Mouse (Mus musculus): ENCODE measurements around the gene Add3.
A peak's percentile ranks its signal among the peaks of the same experiment; 100 is the strongest.

Add3 gene

DNA sequence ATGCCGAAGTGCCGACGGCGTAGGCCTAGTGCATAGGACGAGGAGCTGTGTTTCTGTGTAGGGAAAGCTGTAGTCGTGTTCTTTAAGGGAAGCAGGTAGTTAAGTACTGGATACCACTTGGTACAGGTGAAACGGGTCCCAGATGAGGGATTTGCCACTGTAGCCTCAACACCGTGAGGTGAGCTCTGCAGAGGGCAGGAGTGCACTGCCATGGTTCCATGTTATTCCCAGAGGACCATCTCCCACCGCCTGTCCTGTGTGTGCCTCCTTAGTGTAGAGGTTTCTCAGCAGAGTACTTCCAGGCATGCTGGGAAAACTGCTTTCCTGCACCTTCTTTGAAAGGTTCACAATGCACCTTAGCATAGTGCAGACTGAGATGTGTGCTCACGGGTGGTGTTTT lies 26.1 kb downstream of the Add3 start:
- no peak for DNase-seq (ENCODE audit: low spot score in 2 of 2)

DNA sequence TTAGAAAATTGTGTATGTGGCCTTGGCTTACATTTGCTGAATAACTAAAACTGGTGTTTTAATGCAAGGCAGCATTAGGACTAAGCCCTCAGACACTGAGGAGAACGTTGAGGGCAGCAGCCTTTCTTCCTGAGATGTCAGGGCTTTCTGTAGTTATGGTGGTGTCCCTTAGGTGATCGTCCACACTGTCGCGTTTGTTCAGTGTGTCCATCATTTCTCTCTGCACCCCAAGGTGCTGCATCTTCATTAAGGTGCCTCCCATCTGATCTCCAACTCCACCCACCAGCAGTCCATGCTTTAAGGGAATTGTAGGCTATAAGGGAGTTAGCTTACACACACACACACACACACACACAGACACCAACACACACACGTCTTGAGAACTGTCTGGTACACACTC lies 28.3 kb downstream of the Add3 start:
- no peak for DNase-seq (ENCODE audit: low spot score in 2 of 2)

DNA sequence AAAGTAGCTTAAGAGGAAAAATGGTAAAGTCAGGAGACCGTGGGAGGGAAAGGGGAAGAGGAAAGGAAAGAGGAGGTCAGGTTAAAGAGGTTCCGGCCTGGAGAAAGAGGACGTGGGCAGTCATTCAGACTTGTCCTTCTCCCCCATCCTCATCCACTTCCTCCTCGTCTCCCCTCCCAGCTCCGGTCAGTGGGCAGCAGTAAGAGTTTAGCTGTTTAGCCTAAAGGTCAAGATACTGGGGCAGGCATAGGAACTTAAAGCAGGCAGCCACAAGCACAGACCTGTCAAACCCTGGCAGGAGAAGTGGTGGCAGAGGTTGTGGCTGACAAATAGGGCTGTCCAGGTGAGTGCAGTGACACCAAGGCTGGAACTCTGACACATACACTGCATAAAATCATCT lies 30.4 kb downstream of the Add3 start:
- no peak for DNase-seq (ENCODE audit: low spot score in 2 of 2)

DNA sequence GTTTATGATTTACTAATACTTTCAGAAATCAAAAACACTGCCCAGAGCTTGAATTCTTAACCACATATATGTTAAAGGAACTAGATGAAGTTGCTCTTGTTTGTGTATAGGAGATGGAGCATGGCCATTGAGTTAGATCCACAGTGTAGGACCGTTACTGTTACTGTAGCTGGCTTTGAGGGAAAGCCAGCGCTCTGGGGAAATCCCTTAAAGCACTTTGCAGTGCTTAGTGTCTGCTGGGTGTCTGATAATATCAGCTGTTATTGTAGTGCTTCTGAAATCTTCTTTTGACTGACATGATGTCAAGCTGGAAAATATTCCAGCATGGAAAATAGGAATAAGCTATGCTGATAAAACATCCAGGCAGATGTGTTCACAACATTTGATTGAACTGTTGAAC lies 33.8 kb downstream of the Add3 start:
- DNase-seq (ENCODE audit: low spot score in 2 of 2) = no peak

DNA sequence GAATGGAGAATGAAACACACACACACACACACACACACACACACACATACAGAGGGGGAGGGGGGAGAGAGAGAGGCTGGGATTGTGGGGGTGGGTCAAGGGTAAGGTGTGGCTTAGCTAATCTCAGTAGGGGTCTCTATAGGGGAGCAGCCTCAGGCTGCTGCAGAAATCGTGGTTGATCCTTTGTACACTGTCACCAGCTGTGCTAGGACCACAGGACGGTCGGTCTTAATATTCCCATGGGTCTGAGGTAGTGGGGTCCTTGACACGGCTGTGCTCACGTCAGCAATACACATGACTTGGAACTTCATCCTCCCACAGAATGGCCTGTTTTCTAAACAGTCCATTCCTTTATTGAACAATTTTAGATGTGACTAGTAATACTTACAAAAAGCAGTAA lies 35.3 kb downstream of the Add3 start:
- no peak for DNase-seq (ENCODE audit: low spot score in 2 of 2)

DNA sequence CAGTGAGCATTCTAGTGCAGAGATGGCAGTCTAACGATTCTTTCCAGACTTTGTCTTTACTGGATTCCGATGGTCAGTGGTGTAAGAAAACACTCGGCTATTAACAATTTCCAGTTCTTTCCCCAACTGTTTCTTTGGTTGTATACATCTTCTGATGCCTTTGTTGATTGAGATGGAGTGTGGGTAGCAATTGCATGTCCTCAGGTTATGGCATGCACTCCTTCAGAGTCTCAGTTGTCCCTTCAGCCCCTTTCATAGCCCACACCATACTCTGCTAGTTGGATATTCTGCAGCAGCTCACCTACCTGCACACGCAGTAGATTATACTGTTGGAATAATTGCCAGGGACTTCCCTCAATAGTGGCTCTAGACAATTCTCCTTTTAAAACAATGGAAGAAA lies 36.3 kb downstream of the Add3 start:
- DNase-seq (ENCODE audit: low spot score in 2 of 2) = no peak

DNA sequence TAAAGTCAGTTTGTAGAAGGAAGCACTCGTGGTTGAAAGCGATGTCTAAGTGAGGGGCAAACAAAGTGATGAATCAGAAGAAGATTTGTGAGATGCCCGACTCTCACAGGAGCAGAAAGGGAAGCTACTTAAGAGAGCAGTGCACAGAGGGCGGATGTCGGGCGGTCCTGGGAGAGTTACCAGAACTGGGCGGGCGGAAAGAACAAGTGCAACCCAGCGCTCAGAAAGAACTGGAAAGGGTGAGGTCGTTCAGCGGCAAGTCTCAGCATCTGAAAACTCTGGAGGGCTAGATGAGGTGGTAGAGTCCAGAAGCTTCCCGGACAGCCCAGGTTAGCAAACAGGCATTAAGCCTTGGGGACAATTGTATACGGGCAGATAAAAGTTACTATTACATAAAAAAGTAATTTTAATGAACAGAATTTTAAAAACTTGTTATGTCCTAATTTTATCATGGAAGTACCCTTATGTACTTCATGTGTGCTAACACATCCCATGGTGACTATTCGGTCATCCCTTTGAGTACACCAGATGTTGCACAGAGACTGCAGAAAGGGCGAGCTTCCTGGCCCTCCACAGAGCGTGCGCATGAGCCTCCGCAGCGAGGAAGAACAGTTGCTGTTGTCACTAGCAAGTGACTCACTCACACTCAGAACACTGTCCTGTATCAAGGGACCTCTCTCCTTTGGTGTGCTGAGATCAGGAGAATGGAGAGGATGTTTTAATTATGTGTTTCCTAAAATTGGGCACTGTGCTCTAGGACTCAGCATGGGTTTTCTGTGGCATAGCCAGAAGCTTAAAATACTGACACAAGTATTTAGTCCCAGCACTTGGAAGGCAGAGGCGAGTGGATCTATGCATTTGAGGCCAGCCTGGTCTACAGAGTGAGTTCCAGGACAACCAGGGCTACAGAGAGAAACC lies 38.6 kb downstream of the Add3 start:
- DNase-seq (ENCODE audit: low spot score in 2 of 2) = no peak

DNA sequence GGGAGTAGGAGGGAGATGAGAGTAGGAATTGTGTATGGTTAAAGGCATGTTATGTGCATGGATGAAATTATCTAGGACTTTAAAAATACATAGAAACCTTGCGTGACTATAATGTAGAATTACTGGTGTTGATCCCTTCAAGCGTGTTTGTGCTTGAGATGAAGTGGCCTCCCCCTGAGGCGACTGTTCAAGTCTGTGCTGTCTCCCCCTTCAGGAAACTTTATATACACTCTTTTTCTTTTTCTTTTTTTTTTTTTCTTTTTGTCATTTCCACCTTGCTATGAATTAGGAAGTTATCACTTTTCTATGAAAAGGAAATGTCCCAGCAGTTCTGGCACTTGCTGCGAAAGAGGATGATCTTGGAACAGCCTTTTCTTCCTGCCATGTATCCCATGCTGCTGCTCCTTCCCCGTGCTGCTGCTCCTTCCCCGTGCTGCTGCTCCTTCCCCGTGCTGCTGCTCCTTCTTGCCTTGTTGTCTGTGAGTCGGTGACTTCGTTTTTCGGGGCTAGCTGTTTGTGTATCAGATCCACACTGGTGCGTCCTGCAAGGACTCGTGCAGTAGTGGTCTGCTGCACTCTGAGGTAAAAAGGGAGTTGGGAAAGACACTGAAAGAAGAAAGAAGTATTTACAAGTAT lies 40.0 kb downstream of the Add3 start:
- DNase-seq (ENCODE audit: low spot score in 2 of 2) = no peak

DNA sequence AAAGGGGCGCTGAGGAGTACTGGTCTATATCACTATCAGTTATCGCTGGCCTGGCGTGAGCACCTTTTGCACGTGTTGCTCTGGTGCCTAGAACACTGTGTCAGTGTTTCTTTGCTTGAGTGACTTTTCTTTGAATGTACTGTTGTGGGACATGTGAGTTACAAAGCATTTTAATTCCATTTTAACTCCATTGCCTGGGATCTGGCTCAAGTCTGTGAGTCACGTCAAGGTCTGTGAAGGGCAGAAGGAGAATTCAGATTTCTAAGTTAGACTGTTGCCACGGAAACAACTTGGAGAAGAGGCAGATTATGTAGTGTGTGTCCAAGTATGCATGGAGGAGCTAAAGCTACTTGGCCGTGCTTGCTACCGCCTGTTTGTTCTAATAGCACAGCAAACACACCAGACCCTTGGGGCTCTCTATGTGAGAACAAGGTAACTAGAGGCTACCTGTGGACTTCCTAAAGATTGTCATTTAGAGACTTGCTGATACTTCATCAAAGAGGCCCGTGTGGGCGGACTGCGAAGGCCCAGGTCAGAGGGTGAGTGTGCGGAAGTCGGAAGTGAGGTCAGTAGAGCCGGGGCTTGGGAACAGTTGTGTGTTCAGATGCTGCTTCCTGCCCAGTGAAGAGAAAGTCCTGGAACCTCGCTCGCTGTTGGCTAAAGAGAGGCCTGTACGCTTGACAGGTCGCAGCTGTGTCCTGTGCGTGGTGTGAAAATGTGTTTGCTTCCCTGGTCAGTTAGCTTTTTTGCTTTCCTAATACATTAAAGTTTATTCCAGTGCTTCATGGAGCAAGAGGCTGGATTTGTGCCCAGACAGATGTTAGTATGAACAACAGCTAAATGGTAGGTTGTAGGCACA lies 41.0 kb downstream of the Add3 start:
- no peak for DNase-seq (ENCODE audit: low spot score in 2 of 2)

DNA sequence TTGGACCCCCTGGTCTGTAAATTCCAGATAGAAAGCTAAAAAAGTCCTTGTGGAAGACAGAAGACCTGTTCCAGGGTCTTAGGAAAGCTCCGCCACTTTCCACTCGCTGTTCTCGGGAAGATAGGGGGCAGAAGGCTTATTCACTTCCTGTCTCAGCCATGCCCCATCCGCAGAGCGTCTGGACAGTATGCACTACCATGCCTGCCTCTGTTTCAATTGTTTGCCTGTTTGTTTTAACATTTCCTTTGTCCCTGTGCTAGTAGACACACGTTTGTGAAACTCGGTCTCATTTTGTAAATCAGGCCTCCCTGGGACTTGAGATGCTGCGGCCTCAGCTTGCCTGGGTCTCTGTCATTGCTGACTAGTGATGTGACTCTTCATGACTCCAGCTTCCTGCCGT lies 43.4 kb downstream of the Add3 start:
- DNase-seq (ENCODE audit: low spot score in 2 of 2) = no peak

DNA sequence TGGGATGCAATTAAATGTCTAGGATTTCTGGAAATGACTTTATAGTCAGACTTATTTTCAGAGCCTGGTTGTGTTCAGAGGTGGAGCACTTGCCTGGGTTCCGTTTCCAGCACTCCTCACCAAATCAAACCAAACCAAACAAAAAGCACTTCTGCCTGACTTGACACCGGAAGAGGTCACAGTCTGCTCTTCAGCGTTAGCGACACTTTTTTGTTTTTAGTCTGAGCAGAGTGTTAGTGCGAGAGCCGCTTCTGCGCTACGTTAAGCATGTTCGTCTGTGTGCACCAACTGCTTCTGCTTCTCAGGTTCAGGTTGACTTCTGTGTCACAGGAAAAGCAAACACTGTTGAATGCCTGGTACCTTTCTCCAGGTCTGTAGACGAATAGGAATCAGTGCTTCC lies 44.0 kb downstream of the Add3 start:
- DNase-seq (ENCODE audit: low spot score in 2 of 2) = peak in 1 of 2 experiments; percentile 46

DNA sequence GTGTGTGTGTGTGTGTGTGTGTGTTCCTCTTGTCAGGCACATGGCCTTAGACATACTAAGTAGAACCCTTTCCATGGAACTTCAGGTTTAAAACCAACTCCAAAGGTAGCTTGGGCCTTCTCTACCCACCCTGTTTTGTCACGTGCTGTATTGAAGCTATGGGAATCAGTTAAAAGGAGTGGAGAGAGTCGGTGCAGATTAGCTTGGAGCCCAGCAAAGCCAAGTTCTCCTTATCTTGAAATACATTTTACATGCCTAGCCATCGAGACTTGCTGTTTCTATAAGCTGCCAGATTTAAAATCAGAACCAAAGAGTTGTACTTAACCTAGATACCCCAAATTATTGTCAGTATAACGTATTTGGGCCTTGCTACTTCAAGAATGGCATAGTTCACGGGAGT lies 44.7 kb downstream of the Add3 start:
- no peak for DNase-seq (ENCODE audit: low spot score in 2 of 2)

DNA sequence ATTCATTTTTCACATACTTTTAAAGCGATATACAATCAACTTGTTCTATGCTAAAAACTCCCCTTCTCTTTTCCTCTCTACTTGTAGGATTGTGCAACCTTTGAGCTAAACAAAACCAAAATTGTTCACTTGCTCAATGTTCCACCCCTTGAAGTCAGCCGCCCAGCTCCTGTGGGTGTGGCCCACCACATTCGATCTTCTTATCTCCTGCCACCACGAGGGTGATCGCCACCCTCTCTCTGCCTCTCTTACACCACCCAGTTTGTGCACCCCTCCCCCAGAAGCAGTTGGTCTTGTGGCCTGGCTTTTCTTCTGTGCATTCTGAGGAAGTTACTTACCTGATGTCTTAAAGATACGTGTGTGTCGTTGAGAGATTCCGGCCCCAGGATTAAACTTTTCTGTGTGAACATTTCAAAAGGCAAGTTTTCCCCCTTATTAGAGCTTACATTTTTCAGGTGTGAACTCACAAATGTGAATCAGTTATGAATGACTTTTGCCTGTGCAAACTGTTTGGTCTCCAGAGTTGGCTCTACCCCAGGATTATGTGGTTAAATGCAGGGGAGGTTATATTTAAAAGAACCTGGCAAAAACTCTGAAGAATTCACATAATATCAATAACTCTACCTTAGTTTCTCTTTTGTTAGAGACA lies 45.4 kb downstream of the Add3 start:
- peak; percentile 44 to 57 for DNase-seq (ENCODE audit: low spot score in 2 of 2)

DNA sequence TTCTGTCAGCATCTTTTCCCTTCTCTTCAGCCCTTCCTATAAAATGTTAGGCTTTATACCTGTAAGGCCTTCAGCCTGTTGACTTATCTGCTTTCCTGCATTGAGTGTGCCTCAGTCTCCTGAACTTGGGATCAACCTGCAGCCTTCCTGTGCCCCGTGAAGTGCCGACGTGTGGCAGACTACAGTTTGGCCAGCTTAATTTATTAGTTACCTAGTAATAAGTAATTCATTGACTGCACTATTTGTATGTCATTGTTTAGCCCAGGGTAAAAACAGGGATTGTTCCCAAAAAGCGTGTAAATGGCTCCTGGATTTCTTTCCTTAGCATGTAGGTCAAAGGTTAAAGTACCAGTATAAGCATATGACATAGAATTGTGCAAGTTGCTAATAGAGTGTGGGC lies 46.2 kb downstream of the Add3 start:
- DNase-seq (ENCODE audit: low spot score in 2 of 2) = no peak

DNA sequence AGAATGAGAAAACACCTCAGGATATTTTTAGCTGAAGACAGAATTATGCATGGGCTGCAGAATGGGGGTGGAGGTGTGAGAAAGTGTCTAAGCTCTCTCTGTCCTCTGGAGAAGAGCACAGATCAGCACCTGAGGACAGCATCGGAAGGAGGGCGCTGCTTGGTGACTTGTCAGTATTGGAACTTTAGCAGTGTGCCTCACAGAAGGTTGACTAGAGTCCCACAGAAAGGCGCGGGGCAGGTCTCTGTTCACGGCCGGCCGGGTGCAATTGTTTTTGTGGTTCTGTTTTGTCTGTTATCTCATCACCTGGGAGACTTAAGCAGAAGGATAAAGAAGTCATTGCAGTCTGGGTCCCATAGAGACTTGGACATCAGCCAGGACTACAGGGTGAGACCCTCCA lies 47.3 kb downstream of the Add3 start:
- no peak for DNase-seq (ENCODE audit: low spot score in 2 of 2)

DNA sequence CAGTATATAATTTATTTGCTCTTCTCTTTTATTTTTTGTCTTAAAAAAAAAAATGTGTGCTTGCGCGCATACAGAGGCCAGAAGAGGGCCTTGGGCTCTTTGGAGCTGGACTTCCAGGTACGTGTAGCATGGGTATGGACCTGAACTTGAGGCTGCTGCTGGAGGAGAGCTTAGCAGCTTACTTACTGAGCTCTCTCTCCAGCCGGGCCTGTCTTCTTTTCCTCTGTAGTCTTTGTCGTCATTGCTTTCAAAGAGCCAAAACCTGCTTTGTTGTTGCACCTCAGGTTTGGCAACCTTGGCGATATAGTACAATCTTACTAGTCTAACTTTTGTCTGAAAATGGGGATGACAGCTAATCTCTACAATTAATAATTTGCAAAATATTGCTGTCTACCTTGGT lies 47.9 kb downstream of the Add3 start:
- DNase-seq (ENCODE audit: low spot score in 2 of 2) = peak in 1 of 2 experiments; percentile 25

DNA sequence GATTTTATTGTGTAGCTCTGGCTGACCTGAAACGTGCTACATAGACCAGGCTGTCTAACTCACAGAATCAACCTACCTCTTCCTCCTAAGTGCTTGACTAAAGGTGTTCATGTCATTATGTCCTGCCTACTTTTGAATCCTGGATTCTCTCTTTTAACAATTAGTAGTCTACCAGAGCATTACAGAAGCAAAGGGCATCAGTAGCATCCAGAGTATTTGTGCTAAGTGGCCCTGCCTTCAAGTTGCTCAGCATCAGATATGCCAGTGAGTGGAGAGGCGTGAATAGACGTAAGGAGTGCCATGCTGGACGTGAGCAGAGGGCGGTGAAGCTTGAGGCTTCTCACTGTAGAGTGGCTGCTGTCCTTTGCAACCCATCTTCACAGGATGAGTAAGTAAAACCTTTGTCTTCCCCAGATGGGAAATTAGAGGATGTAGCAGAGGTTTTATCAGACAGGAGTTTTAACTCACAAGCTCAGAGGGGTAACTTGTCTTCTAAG lies 48.5 kb downstream of the Add3 start:
- DNase-seq (ENCODE audit: low spot score in 2 of 2) = no peak

DNA sequence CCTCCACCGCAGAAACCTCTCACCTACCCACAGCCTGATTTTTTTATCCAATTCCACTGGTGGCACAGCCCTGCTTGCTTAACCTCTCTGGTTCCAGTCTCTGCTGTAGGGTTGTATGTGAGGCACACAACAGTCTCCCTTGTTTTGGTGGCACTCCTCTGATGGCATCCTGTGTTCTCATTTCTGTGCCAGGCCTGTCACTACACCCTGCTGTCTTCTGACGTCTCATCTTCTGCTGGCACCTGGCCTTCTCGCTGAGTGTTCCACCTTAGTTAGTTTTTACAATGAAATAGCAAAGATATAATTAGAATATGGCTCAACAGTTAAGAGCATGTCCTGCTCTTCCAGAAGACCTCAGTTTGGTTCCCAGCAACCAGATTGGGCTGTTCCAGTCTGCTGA lies 49.5 kb downstream of the Add3 start:
- DNase-seq (ENCODE audit: low spot score in 2 of 2) = no peak

DNA sequence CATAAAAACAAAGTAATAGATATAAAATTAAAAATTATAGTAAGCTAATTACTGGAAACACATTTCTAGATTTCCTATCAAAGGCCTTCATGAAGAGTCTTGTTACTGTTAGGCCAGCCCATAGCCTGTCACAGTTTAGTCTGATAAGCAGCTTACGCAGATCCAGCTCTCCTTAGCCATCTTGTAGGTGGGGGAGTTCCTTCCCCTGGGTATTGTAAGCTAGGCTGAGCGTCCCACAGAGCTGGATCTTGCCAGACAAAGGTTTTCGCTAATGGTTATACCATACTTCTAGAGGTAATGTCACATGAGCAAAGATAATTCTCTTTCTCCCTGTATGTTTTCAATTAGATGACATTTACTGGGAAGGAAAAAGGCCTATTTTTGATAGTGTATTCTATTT lies 50.0 kb downstream of the Add3 start:
- DNase-seq (ENCODE audit: low spot score in 2 of 2) = no peak

DNA sequence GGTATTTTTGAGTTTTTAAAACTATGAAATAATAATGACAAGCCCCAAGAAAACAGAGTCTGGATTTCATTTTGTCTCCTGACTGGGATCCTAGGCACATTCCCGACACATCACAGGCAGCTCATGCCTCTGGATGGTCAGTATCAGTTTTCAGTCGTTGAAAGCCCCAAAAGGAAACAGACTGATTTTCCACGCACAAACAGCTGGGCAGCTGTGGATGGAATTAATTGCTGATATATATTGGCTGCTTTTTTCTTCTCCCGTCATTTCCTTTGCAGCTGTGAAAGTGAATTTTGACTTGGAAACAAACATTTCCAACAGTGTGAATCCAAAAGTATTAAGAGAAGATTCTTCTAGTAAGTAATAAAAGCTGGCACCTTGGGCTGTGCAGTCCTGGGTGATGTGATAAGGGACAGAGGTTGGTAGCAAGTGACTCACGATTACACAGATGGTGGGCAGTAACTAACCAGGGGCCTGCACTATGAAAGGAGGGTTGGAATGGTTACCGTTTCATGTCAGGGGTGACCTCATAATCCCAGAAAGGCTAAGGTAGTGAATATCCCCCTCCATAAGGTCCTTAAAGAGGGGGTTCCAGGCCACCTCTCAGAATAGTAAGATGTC lies 51.7 kb downstream of the Add3 start:
- no peak for DNase-seq (ENCODE audit: low spot score in 2 of 2)

DNA sequence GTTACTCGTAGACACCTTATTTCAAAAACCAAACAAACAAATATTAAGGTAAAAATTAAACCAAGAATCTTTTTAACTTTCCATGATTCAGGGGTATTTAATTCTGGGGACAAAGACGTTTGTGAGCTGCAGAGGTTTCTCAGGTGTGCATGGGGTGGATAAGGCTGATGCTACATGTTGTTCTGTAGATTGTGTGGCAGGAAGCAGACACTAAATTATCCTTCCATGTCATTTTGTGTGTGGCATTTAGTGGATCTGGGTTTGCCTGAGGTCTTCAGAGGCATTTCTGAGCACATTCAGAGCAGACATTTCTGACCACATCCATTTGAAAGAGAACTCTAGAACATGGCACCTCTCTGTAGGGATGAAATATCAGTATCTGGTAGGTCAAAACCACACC lies 52.9 kb downstream of the Add3 start:
- no peak for DNase-seq (ENCODE audit: low spot score in 2 of 2)
